Mouse (Mus musculus) thymus, postnatal 25 days (tissue): Measurements from ENCODE around the gene Mark4.

Experiments
- DNase-seq: peaks from one replicate; pipeline ENCODE4 v3.0.0; 2022

Gene Mark4

DNA sequence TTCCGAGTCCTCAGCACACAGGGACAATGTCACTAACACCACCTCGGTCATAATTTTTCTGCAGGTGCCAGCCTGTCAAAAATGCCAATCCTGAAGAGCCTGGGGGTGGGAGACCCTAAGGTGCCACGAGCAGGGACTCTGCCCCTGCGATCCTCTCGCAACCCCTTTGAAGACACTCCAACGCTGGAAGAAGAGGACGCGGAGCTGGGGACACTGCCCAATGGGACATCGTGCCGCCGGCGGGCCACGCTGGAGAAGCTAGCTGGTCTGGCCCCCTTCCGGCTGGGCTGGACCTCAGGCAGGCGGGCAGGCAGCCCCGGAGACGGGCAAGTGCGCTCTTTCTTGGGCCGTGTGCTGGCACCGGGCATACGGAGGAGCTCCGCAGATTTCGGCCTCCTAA is 10.8 kb upstream of the Mark4 start:
- no peak for DNase-seq

DNA sequence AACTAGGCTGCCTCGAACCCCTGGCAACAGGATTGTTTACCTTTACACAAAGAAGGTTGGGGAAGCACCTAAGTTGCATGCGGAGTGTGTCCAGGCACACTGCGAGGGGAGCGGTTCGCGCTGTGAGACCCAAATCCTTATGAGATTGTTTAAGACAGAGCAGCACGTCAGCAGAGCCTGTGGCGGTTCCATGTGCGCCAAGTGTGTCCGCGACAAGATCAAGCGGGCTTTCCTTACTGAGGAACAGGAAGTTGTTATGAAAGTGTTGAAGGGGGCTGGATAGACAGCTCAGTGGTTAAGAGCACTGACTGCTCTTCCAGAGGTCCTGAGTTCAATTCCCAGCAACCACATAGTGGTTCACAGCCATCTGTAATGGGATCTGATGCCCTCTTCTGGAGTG is 9.7 kb upstream of the Mark4 start:
- no peak for DNase-seq

DNA sequence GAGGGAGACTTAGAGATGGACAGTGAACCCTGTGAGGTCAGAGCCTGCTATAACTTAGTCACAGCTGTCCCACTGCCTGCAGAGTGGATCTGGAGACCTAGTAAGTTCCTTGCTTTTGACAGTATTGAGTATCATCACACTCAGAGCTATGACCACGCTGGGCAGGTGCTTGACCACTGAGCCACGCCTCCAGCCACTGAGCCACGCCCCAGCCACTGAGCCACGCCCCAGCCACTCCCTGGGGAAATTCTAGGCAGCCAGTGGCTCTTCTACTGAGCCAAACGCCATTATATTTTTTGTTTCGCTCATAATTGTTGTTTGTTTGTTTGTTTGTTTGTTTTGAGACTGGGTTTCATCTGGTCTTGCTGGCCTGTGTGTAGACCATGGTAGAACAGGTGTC is 9.0 kb upstream of the Mark4 start:
- DNase-seq: no peak

DNA sequence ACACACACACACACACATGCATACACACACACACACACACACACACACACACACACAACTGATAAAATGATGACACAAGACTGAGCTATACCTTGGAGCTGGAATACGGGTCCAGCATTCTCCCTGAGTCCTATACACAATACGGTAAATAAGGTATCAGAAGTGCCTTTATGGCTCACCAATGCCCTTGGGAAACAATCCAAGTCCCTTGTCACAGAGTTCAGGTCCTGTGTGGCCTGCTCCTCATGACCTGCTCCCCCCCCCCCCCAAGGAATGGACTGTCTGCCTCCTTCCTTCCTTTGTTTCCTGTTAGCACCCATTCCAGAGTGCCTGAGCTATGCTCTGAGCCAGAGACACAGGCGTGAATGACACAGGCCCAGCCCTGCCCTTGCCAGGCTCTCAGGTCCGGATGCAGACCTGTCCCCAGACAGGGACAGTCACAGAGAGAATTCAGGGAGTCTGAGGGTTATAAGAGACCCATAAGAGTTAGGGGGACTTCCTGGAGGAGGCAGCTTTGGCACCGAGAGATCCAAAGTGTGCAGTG is 8.1 kb upstream of the Mark4 start:
- DNase-seq: no peak

DNA sequence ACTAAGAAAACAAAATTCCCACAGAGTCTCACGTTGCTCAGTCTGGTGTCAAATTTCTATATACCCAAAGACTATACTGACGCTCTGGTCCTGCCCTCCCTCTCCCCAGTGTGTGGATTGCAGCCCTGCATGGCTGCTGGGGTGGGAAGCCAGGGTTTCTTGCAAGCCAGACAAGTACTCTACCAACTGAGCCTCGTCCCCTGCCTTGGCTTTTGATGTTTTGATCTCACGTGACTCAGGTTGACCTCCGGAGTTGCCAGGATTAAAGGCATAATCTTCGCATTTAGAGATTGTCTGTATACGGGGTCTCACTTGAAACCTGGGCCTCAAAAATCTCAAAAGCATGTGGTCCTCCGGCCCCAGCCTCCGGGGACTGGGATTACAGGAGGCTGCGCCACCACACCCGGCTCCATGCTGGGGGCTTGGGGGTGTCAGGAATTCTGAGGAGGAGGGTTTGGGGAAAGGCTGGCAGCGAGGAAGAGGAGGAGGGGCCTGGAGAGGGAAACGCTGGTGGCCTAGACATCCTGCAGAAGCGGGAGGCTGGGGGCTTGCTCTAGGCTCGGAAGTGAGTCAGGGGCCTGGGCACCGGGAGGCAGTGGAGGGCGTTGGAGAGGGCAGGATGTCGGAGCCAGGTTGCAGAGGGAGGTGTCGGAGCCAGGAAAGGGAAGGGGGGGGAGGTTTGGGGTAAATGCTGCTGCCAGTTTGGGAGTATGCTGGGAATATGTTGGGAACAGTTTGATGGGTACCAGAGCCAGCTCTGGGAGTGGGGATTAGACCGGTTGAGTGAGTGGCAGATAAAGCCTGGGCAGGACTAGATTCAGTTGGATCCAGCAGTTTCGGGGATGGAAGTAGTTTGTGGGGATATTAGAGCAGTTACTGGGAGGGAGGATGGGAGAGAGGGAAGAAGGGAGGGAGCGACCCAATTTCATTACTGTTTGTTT is 6.0 kb upstream of the Mark4 start:
- no peak for DNase-seq

DNA sequence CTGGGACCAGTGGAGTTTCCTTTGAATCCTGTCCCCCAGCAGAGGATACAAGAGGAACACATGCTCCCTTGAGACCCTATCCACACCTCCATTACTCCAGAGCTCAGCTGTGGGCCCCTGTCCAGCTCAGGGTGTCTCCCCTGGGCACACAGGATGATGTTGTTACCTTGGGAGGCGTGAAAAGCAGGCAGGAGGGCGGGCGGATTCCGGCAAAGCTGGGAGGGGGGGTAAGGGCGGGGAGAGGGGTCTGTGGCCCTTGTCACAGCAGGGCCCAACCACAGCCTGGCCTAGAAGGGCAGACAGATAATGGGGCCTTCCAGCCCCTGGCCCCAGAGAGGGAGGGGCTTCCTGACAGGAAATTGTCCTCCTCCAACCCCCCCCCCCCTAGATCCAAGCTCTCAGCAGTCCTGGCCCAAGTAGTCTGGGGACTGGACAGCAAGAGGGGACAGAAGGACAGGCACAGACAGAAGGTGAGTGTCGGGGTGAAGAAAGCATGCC is 4.3 kb upstream of the Mark4 start, which contains the start of gene Exoc3l2:
Gene Exoc3l2 (plus strand): TSS at position 448 of the 498 bp plus-strand sequence.
- DNase-seq: no peak

DNA sequence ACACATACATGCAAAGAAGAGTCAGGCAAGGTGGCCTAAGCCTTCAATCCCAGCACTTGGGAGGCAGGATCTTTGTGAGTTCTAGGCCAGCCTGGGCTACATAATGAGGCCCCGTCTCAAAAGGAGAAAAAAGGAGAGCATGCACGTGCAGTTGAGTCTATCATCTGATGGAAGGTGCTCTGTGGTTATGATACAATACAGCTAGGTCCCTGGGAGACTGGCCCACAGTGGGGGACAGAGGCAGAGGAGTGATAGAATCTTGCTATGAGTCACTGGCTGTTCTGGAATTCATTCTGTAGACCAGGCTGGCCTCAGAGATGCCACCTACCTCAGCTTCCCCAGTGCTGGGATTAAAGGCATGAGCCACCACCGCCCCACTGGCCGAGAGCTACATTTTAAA is 3.8 kb upstream of the Mark4 start:
- DNase-seq: no peak

DNA sequence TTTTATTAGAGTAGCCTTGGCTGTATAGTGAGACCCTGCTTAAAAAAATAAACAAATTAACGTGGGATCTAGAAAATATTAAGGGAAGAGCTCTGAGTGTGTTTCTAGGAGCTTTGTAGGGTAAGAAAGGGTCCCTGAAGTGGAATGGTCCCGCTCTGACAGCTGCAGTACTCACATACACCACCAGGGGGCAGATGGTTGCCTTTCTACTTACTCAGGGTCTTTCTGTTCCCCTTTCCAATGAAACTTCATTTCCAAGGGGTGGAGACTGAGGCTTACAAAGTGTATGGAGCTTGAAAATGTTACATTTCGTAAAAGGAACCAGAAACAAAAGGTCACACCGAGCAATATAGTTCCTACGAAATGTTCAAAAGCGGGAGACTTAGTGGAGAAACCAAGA is 2.9 kb upstream of the Mark4 start:
- peak; percentile 68 for DNase-seq

DNA sequence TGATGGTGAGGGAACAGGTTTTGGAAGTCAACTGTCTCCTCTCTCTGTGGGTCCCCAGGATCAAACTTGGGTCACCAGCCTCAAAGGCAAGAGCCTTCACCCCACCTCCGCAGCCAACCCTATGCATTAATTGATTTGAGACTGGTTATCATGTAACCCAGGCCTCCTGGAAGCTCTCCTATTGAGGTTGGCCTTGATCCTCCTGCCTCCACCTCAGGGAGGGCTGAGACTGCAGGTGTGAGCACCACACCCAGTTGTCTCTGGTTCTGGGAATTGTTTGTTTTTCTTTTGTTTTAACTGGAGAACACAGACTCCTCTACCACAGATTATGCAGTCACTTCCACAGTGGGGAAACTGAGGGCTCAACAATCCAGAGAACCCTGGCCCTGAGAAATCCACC is 1.9 kb upstream of the Mark4 start:
- DNase-seq: no peak

DNA sequence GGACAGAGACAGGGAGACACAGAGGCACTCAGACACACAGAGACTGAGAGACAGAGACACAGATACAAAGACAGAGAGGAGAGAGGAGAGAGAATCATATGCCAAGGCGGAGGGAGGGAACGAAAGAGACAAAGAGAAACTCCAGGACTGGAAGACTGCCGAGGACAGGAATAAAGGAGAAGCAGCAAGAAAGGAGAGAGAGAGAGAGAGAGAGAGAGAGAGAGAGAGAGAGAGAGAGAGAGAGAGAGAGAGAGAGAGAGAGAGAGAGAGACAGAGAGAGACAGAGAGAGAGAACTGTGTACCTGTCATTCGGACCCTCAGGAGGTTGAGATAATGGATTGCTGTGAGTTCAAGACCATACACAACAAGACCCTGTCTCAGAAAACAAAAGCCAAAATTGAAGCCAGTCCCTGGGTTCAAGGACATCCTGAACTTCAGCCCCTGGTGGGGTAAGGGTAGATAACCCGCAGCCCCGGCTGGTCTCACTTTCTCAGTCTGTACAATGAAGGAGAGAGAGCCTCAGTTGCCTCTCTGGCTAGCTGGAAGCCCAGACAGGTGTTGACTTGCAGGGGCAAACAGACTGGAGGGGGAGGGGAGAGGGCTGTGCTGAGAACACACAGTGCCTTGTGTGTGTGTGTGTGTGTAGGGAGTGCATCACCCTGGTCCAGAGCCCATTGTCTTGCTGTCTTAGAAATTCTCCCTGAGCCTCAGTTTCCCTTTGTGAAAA is 686 bp upstream of the Mark4 start:
- no peak for DNase-seq

DNA sequence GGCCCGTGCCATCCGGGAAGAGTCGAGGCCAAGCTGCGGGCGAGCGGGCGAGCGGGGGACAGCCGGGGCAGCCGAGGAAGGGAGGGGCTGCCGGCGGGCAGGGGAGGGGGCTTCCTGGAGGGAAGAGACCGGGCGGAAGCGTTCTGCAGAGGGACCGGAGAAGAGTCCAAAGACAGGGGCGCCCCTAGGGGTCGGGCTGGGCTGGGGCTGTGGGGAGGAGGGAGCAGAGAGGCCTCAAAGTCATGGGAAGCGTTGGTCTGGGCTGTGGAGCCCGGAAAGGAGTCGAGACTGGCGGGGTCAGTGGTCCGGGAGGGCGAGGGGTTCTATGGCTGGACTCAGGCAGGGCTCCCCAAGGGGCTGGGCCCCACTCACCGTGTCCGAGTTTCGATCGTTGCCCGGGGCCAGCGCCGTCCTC is 542 bp downstream of the Mark4 start:
- peak; percentile 78 for DNase-seq

DNA sequence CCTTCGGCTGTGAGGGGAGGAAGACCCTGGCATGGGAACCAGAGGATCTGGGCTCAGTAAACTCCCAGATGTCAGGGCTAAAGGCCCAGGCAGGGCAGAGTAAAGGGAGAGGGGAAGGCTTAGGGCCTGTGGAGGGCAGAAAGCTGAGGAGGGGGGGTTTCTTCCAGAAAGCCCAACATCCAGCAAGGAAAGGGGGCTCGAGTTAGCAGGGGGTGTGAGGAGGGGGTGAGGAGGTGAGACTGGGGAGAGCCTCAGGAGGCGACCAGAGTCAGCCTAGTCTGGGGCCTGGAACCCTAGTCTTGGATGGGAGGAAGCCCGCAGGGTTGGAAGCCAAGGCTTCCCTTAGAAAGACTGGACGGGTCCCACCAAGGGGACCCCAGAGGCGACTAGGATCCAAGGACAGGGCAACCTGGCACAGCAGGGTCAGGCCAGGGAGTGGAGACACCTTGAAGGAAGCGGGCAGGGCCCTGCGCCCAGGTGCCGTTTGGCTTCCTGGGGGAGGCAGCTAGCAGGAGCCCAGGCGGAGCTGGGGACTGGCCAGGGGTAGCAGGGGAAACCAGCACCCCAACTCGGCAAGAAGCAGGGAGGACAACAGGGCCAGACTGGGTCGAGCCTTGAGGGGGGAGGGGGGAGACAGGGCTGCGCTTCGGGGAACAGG is 1.1 kb downstream of the Mark4 start:
- no peak for DNase-seq

DNA sequence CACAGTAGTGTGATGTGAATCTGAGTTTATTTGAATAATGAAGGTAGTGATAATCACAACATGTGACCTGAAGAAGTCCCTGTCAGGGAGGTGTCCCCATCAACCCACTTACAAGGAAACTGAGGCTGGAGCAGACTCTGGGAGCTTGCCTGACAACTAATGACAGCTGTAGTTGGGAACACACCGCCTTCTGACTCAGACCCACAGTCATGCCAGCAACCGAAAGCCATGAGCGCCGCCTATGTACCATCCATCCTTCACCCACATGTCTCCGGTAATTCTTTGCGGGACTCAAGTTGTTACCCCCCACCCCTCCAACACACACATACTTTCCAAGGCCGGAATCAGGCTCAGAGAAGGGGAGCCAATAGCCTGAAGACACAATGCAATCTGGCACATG is 2.0 kb downstream of the Mark4 start:
- no peak for DNase-seq

DNA sequence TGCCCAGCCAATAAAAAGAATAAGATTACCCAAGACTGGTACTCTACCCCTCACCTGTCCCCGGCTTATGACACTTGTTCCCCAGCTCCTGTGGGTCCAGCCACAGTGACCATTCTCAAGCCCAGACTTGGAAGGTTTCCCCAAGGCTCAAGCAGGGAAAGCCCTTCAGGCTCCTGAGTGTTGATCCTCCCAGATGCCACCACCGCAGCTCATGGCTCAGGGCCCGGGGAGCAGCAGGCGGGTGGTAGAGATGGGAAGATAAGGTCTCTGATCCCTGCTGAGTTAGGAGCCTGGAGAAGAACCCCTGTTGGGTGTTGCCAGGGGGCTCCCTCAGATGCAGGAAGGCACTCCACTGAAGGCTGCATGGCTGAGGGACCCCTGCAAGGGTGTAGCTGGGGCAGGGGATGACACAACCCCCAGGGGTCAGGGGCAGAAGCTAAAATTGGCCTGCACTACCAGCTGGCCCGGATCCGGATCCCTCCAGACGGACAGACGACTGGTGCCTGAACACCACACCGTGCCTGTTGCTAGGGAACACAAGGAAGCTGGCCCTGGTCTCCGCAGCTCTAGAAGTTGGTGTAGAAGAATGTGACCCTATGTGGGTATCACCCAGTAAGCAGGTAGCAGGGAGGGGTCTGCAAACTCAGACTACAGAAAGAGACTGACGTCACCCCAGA is 2.7 kb downstream of the Mark4 start:
- no peak for DNase-seq

DNA sequence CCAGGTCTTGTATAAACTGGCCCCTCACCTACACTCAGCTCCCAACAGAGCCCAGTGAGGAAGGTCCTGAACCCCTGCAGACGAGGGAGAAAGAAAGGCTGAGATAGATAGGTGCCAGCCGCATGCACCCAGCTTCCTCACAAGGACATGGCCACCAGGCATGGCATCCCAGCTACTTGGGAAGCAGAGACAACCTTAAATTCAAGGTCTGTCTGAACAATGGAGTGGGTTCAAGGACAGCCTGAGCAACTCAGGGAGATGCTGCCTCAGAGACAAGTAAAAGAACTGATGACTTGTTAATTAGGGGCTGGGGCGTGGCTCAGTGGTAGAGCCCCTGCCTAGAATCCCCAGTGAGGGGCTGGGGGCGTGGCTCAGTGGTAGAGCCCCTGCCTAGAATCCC is 3.4 kb downstream of the Mark4 start:
- no peak for DNase-seq

DNA sequence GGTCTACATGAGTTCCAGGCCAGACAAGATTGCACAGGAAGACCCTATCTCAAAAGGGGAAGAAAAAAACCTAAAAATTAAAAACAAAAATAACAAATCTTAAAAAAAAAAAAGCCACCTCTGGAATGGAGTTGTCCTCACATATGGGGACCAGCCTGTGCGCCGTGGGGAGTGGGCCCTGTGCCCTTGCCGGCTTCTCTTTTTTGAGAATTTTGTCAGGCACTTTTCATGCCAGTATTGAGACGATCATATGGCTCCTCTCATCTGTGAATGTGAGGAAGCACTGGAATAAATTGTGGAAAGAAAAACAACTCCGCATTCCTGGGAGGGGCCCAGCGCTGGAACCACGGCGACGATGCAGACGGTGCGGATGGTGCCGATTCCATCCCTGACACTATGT is 9.5 kb downstream of the Mark4 start:
- DNase-seq: no peak

DNA sequence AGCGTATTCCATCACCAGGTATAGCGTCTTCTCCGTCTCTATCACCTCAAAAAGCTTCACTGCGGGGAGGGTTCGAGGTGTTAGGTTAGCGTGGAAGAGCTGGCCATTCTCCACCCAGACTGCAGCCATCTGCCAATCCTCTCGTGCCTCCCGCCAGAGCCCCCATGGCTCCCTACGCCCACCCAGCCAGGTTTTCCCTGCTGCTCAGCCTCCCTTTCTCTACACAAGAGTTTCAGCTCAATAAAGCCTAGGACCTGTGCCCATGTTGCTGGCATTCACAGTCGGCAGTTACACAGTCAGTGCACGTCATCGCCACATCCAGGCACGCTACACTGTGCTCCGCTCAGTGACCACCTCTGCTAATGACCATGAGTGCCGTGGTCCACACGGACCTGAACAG is 10.9 kb downstream of the Mark4 start:
- no peak for DNase-seq

DNA sequence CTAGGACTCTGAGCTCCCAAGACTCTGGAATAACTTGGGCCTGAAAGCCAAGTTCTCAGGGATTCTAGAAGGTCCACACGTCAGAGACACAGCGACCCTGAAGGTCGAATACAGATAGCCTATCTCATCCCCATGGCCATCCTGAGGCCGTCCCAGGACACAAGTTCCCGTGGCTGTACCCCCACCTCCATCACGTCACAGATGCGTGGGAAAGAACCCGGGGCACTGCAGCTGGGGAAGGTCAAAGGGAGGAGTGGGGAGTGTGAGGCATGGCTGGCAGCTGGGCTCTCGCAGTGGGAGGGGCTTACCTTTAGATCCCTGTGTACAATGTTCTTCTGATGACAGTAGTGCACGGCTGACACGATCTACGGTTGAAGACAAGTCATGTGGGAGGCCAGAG is 13.8 kb downstream of the Mark4 start:
- DNase-seq: no peak

DNA sequence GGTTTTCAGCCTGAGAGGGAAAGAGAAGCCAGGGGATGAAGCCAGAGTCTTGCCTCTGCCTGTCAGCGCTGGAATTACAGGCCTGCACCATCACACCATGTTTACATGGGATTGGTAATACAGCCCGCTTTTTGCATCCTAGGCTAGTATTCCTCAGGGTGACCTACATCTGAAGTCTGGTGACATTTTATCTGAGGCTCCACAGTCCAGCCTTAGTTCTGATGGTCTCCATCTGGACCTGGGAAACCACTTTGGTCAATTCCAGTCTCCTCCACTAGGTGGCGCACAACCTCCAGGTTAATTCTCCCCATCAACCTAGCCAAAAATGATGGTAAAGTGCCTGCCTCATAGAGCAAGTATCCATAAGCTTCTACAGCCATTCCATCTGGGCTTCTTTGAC is 15.3 kb downstream of the Mark4 start:
- DNase-seq: peak; percentile 71

DNA sequence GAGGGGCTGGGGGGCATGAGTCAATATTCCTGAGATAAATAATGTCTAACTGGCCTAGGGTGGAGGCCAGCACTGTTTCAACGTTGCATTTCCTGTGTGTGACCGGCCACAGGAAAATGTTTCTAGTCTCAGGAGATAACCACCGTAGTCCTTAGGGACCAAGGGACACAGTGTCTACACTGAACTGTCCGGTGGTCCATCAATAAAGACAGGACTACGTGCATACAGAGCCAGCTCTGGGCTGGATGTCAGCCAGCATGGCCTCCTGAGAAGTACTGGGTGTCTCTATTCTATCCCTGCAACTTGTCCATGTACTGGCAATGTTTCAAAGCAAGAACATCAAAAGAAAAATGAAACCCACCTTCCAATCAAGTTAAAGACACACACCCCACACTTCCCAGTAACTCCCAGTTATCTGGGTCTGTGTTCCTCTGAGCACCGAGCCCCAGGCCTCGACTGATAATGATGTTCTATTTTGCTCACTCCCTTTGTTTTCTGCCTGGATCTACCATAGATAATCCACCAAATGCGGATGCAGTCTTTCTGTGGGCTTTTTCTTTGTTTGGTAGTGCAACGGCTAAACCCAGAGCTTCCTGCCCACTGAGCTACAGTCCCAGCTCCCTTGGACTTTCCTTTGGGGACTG is 17.1 kb downstream of the Mark4 start:
- no peak for DNase-seq

DNA sequence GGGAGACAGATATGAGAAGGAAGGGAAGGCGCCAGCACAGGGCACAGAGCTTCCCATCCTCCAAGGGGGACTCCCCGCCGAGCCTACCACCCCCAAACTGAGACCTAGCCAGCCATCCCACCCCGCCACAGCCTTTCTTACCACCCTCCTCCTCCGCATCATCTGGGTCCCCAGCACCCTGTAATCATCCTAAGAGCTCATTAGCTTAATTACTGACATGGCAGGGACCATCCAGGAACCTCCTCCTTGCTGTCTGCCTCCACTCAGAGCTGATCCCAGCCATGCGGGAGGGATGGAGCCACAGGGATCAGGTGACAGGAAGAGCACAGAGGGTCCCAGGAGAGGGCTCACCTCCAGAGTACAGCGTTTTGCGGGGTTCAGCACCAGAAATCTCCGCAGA is 21.6 kb downstream of the Mark4 start:
- DNase-seq: no peak

DNA sequence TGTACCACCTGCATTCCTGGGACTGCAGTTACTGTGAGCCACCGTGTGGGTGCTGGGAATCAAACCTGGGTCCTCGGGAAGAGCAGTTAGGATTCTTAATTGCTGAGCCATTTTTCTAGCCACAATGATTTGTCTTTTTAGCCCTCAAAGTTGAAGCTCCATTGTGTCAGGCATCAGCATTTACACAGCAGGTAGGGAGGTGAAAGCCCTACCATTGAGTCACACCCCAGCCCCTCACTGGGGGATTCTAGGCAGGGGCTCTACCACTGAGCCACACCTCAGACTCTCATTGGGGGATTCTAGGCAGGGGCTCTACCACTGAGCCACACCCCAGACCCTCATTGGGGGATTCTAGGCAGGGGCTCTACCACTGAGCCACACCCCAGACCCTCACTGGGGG is 22.3 kb downstream of the Mark4 start:
- no peak for DNase-seq
